Mouse (Mus musculus): ENCODE results near the gene Ppp1r18.

Ppp1r18 gene

GRCm38 (mm10) chr17:35865481-35866280, at the start of gene Ppp1r18:
Gene Ppp1r18, plus strand, starts transcription at chr17:35865593.
- peak; percentile 66 to 83 for DNase-seq (ENCODE audit: low spot score in 2 of 2)

GRCm38 (mm10) chr17:35815836-35816235, 49.6 kb upstream of the Ppp1r18 start:
- DNase-seq (ENCODE audit: low spot score in 2 of 2): no peak

GRCm38 (mm10) chr17:35816686-35817085, 48.7 kb upstream of the Ppp1r18 start:
- no peak for DNase-seq (ENCODE audit: low spot score in 2 of 2)

GRCm38 (mm10) chr17:35817226-35817625, 48.2 kb upstream of the Ppp1r18 start:
- no peak for DNase-seq (ENCODE audit: low spot score in 2 of 2)

- DNase-seq (ENCODE audit: low spot score in 2 of 2): no peak
Observed at GRCm38 (mm10) chr17:35820111-35820510, 45.3 kb upstream of the Ppp1r18 start.

- DNase-seq (ENCODE audit: low spot score in 2 of 2): peak; percentile 76 to 85
Observed at GRCm38 (mm10) chr17:35821439-35822430, 43.7 kb upstream of the Ppp1r18 start, which contains the start of gene Ier3. Gene Ier3, plus strand, starts transcription at chr17:35821684.

GRCm38 (mm10) chr17:35822564-35822963, 42.8 kb upstream of the Ppp1r18 start:
- no peak for DNase-seq (ENCODE audit: low spot score in 2 of 2)

GRCm38 (mm10) chr17:35822964-35823937, 42.1 kb upstream of the Ppp1r18 start, which contains the start of gene Flot1:
Gene Flot1, plus strand, starts transcription at chr17:35823230.
- peak; percentile 88 to 93 for DNase-seq (ENCODE audit: low spot score in 2 of 2)

- DNase-seq (ENCODE audit: low spot score in 2 of 2): peak; percentile 57 to 71
Observed at GRCm38 (mm10) chr17:35824402-35824801, 41.0 kb upstream of the Ppp1r18 start.

GRCm38 (mm10) chr17:35825109-35825850, 40.1 kb upstream of the Ppp1r18 start:
- no peak for DNase-seq (ENCODE audit: low spot score in 2 of 2)

GRCm38 (mm10) chr17:35829737-35830136, 35.7 kb upstream of the Ppp1r18 start:
- peak; percentile 91 to 97 for DNase-seq (ENCODE audit: low spot score in 2 of 2)

- no peak for DNase-seq (ENCODE audit: low spot score in 2 of 2)
Observed at GRCm38 (mm10) chr17:35832400-35833238, 32.8 kb upstream of the Ppp1r18 start.

GRCm38 (mm10) chr17:35833239-35833751, 32.1 kb upstream of the Ppp1r18 start:
- peak in 1 of 2 experiments; percentile 68 for DNase-seq (ENCODE audit: low spot score in 2 of 2)

GRCm38 (mm10) chr17:35833894-35834293, 31.5 kb upstream of the Ppp1r18 start:
- DNase-seq (ENCODE audit: low spot score in 2 of 2): no peak

GRCm38 (mm10) chr17:35834696-35835422, 30.5 kb upstream of the Ppp1r18 start:
- DNase-seq (ENCODE audit: low spot score in 2 of 2): peak in 1 of 2 experiments; percentile 65

GRCm38 (mm10) chr17:35835424-35836140, 29.8 kb upstream of the Ppp1r18 start:
- peak in 1 of 2 experiments; percentile 67 for DNase-seq (ENCODE audit: low spot score in 2 of 2)

GRCm38 (mm10) chr17:35836178-35836965, 29.0 kb upstream of the Ppp1r18 start:
- peak; percentile 83 to 92 for DNase-seq (ENCODE audit: low spot score in 2 of 2)

Data from spleen, postnatal 4 days (tissue).